In genomic region chr12:25124431-25125238, GRCm38 (mm10) we compare ENCODE assay signal across 9 mouse cellular contexts. TPM values are rescaled to one million over a fixed set of nuclear protein-coding genes. Genes with fewer than 3 reads are reported as not detected.
DNase-seq lines count a peak whose midpoint lies in the region; ATAC-seq and TF ChIP-seq lines count a peak whose summit lies in the region.
"Had no signal": no experiment of that assay in that cellular context is flagged by ENCODE, and none has a peak within 500 bp of the region (broad histone marks: within the 10 kb centered on the region; RNA-seq: fewer than 3 reads in every experiment).

No protein-coding gene starts in this region.

- in situ Hi-C loops in ES-E14 (cut with MboI; ENCODE audit: low sequenced_read_pairs in 2 of 2, unreplicated experiment in 2 of 2) = loop anchor here in 1 of 2 experiments (10.0 kb wide), 1 partner anchor 60 kb away; no protein-coding TSS in a partner anchor

- H3K27me3 ChIP-seq in hindbrain, embryonic 11.5 days (ENCODE audit: control insufficient read depth, insufficient read depth, low read length) = no peaks in the 10 kb centered on the region
- H3K27me3 ChIP-seq in midbrain, embryonic 13.5 days = no peaks in the 10 kb centered on the region
- H3K27me3 ChIP-seq in kidney, embryonic 14.5 days (ENCODE audit: control insufficient read depth, insufficient read depth, low read length) = no peaks in the 10 kb centered on the region
- H3K27me3 ChIP-seq: Patski had no signal

- H3K9ac ChIP-seq in ES-E14 (ENCODE audit: insufficient read depth, low read depth, low read length, poor library complexity, severe bottlenecking) = no peak overlapping the region
- H3K9ac ChIP-seq in hindbrain, embryonic 11.5 days (ENCODE audit: low read depth, low read length) = no peak overlapping the region
- H3K9ac ChIP-seq in midbrain, embryonic 13.5 days (replicated peaks) = no peak overlapping the region
- no peak overlapping the region for H3K9ac ChIP-seq in kidney, embryonic 14.5 days (ENCODE audit: low read depth, low read length)

- peak; percentile 94 for ATAC-seq in hindbrain, embryonic 11.5 days (ENCODE audit: low FRiP score)
- peak; percentile 97 for ATAC-seq in midbrain, embryonic 13.5 days
- no peak for ATAC-seq in CD4-positive, CD25-positive, alpha-beta regulatory T cell, adult 4 months
- ATAC-seq in kidney, embryonic 14.5 days (ENCODE audit: low FRiP score, low TSS enrichment) = no peak; the same call in 1 of the 2 replicates
- ATAC-seq: Patski had no signal

- H3K4me3 ChIP-seq in ES-E14 (ENCODE audit: insufficient read depth in 1 of 2, low read depth in 1 of 2, low read length in 2 of 2, poor library complexity in 1 of 2, severe bottlenecking in 1 of 2) = no peak overlapping the region
- H3K4me3 ChIP-seq in hindbrain, embryonic 11.5 days (ENCODE audit: low read depth, low read length) = no peak overlapping the region
- H3K4me3 ChIP-seq in midbrain, embryonic 13.5 days (replicated peaks) = no peak overlapping the region
- no peak overlapping the region for H3K4me3 ChIP-seq in kidney, embryonic 14.5 days (ENCODE audit: low read length)

- H3K4me1 ChIP-seq in ES-E14 (ENCODE audit: control insufficient read depth in 2 of 2, insufficient read depth in 2 of 2, low read length in 2 of 2, poor library complexity in 1 of 2) = peaks cover 2 to 17% of the 10 kb centered on the region in 2 experiments; a peak in 3 of 4 replicates
- peaks cover 9% of the 10 kb centered on the region for H3K4me1 ChIP-seq in hindbrain, embryonic 11.5 days (replicated peaks; ENCODE audit: control insufficient read depth, insufficient read depth, low read length)
- H3K4me1 ChIP-seq in midbrain, embryonic 13.5 days (replicated peaks) = peaks cover 48% of the 10 kb centered on the region
- H3K4me1 ChIP-seq in kidney, embryonic 14.5 days (ENCODE audit: control insufficient read depth, insufficient read depth, low read length) = peaks cover 45% of the 10 kb centered on the region

- no peak overlapping the region; the same call in 1 of the 2 replicates for H3K4me2 ChIP-seq in hindbrain, embryonic 11.5 days (replicated peaks; ENCODE audit: low read depth, low read length)
- peak overlapping the region; percentile 29 for H3K4me2 ChIP-seq in midbrain, embryonic 13.5 days (replicated peaks)
- H3K4me2 ChIP-seq in kidney, embryonic 14.5 days (replicated peaks; ENCODE audit: low read depth, low read length) = no peak overlapping the region

- WGBS in hindbrain, embryonic 11.5 days = 2% methylated on average over 19 of the region's 19 CpGs
- 4% methylated on average over 19 of the region's 19 CpGs for WGBS in midbrain, embryonic 13.5 days
- WGBS in kidney, embryonic 14.5 days = 19% methylated on average over 19 of the region's 19 CpGs

- peak; percentile 54 for DNase-seq in ES-E14 (ENCODE audit: low read depth, low spot score)
- peak; percentile 90 for DNase-seq in embryo, embryonic 11 days
- peak; percentile 81 for DNase-seq in hindbrain, embryonic 11.5 days (ENCODE audit: low spot score)
- DNase-seq in thymus, postnatal 25 days = no peak
- DNase-seq: heart, postnatal 4 days had no signal

- peak overlapping the region; percentile 41; the same call in 1 of the 2 replicates for H3K27ac ChIP-seq in ES-E14 (ENCODE audit: insufficient read depth, low read depth, low read length, poor library complexity, severe bottlenecking)
- H3K27ac ChIP-seq in hindbrain, embryonic 11.5 days (ENCODE audit: low read depth, low read length) = peak overlapping the region; percentile 76
- peak overlapping the region; percentile 80 for H3K27ac ChIP-seq in midbrain, embryonic 13.5 days
- no peak overlapping the region for H3K27ac ChIP-seq in kidney, embryonic 14.5 days (ENCODE audit: low read depth, low read length)

- H3K36me3 ChIP-seq in ES-E14 (ENCODE audit: control insufficient read depth, insufficient read depth, low read length, poor library complexity, severe bottlenecking) = no peaks in the 10 kb centered on the region
- H3K36me3 ChIP-seq in hindbrain, embryonic 11.5 days (ENCODE audit: control insufficient read depth, insufficient read depth, low read length) = no peaks in the 10 kb centered on the region
- H3K36me3 ChIP-seq in midbrain, embryonic 13.5 days = no peaks in the 10 kb centered on the region
- H3K36me3 ChIP-seq in kidney, embryonic 14.5 days (ENCODE audit: control insufficient read depth, insufficient read depth, low read length) = no peaks in the 10 kb centered on the region

- H3K9me3 ChIP-seq in ES-E14 (ENCODE audit: control insufficient read depth, insufficient read depth, low read depth, low read length) = no peaks in the 10 kb centered on the region
- no peaks in the 10 kb centered on the region for H3K9me3 ChIP-seq in hindbrain, embryonic 11.5 days (ENCODE audit: control insufficient read depth, low read length)
- no peaks in the 10 kb centered on the region for H3K9me3 ChIP-seq in midbrain, embryonic 13.5 days
- no peaks in the 10 kb centered on the region for H3K9me3 ChIP-seq in kidney, embryonic 14.5 days (ENCODE audit: control insufficient read depth, low read length)

TF ChIP-seq in ES-E14, 5 proteins besides CTCF, POLR2A, EP300 and RAD21:
- TF ChIP-seq CHD2 (IDR thresholded peaks at IDR 0.05; ENCODE audit: low read depth, low read length) (no peak), ZNF384 (IDR thresholded peaks at IDR 0.05; ENCODE audit: low read depth, low read length) (no peak), ZC3H11A (IDR thresholded peaks at IDR 0.05; ENCODE audit: borderline replicate concordance, low read depth, low read length) (no peak), MAFK (IDR thresholded peaks at IDR 0.05; ENCODE audit: insufficient read depth, low read depth, low read length) (no peak), HCFC1 (IDR thresholded peaks at IDR 0.05; ENCODE audit: borderline replicate concordance, insufficient read depth, low read length) (no peak)

RNA-seq across cellular contexts. Expression of gene Id2, which starts 27.7 kb away (rescaled TPM):
- total RNA-seq in ES-E14 (2012; rRNA removed) = 8.8 and 14.5 TPM in 2 replicates
- polyA plus RNA-seq in hindbrain, embryonic 11.5 days (2014; fragmentation: Nextera tagmentation; extraction: Ambion mirVana) = 394 and 397 TPM in 2 replicates
- 161 and 178 TPM in 2 replicates for polyA plus RNA-seq in midbrain, embryonic 13.5 days (2015; fragmentation: Nextera tagmentation; extraction: Ambion mirVana)
- polyA plus RNA-seq in CD4-positive, CD25-positive, alpha-beta regulatory T cell, adult 4 months (2017; shearing (Covaris generic)) = 100 to 1,000 TPM; 249 to 258 TPM
- 577 and 698 TPM in 2 replicates for polyA plus RNA-seq in kidney, embryonic 14.5 days (2014; fragmentation: Nextera tagmentation; extraction: Ambion mirVana)

Comparison
In these comparisons a context has a peak if more than half of its experiments do, and no peak if none do; other contexts are left out.
1. ATAC-seq: peak in hindbrain, embryonic 11.5 days (single experiment) and midbrain, embryonic 13.5 days (single experiment); none in CD4-positive, CD25-positive, alpha-beta regulatory T cell, adult 4 months (single experiment) and kidney, embryonic 14.5 days (single experiment).